Comparison of ENCODE assay signal across 18 mouse cellular contexts in the genomic region with DNA sequence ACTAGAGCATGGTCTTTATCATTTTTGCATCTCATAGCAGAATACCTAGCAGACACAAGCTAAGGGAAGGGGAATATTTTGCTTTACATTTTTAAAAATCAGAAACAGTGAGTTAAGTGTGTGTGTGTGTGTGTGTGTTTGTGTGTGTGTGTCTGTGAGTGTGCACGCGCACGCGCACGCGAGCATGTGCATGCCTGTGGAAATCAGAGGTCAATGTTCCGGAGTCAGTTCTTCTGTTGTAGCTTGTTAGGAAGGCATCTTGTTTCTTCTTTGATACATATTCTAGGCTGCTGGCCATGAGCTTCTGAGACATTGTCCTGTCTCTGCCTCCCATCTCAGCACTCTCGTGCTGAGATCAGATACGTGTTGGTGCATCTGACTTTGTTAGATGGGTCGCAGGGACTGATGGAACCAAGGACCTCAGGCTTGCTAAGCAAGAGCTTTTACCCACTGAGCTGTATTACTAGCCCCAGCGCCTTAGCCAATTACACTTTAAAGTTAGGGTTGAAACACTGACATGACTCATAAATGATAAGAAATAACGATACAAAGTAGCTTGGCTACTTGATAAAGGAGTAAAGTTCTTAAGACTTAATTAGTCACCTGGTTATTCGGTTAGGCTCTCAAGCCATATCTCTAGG. TPM values are rescaled to one million over a fixed set of nuclear protein-coding genes. Genes with fewer than 3 reads are reported as not detected.
DNase-seq lines count a peak whose midpoint lies in the region; ATAC-seq and TF ChIP-seq lines count a peak whose summit lies in the region.
"Had no signal": no experiment of that assay in that cellular context is flagged by ENCODE, and none has a peak within 500 bp of the region (broad histone marks: within the 10 kb centered on the region; RNA-seq: fewer than 3 reads in every experiment).

No protein-coding gene starts in this region.

- H3K4me1 ChIP-seq in testis, adult 2 months (ENCODE audit: control insufficient read depth, insufficient read depth, low read length) = peaks cover 6% of the 10 kb centered on the region
- H3K4me1 ChIP-seq in intestine, embryonic 15.5 days (replicated peaks) = no peaks in the 10 kb centered on the region
- H3K4me1 ChIP-seq in small intestine, adult 2 months (ENCODE audit: control insufficient read depth, insufficient read depth, insufficient read length, low read length) = peaks cover 7% of the 10 kb centered on the region
- H3K4me1 ChIP-seq: embryonic facial prominence, embryonic 15.5 days; forebrain, embryonic 15.5 days; hindbrain, embryonic 13.5 days had no signal

- no peak overlapping the region for H3K4me3 ChIP-seq in testis, adult 2 months (ENCODE audit: control insufficient read depth, low read depth, low read length)
- H3K4me3 ChIP-seq in intestine, embryonic 15.5 days (replicated peaks) = no peak overlapping the region
- peak overlapping the region; percentile 30; the same call in 1 of the 2 replicates for H3K4me3 ChIP-seq in small intestine, adult 2 months (ENCODE audit: low read depth, low read length)
- H3K4me3 ChIP-seq: embryonic facial prominence, embryonic 15.5 days; erythroblast, embryonic 14.5 days; forebrain, embryonic 15.5 days; heart, embryonic 10.5 days; hindbrain, embryonic 13.5 days had no signal

- H3K9me3 ChIP-seq in intestine, embryonic 15.5 days = no peaks in the 10 kb centered on the region
- H3K9me3 ChIP-seq: embryonic facial prominence, embryonic 15.5 days; forebrain, embryonic 15.5 days; heart, embryonic 10.5 days; hindbrain, embryonic 13.5 days had no signal

- no peak for DNase-seq in testis, postnatal 10 days (ENCODE audit: low spot score)
- no peak for DNase-seq in cerebellum, adult 9-10 months
- no peak for DNase-seq in adrenal gland, adult 8-10 months
- DNase-seq: adrenal gland, postnatal 10 days; cerebellum, adult 18-20 months; embryo, embryonic 11 days; gastrocnemius, postnatal 36 days; kidney, adult 11 months had no signal

- no peak for TF ChIP-seq CTCF in testis, adult 2 months (IDR thresholded peaks at IDR 0.05; ENCODE audit: control insufficient read depth, insufficient read depth, insufficient replicate concordance, low read depth, low read length)
- TF ChIP-seq CTCF in small intestine, adult 2 months (IDR thresholded peaks at IDR 0.05; ENCODE audit: extremely low read depth, insufficient read length, insufficient replicate concordance, low read depth, low read length) = no peak

- no peak overlapping the region for H3K4me2 ChIP-seq in intestine, embryonic 15.5 days (replicated peaks)
- H3K4me2 ChIP-seq: embryonic facial prominence, embryonic 15.5 days; forebrain, embryonic 15.5 days; hindbrain, embryonic 13.5 days had no signal

- ATAC-seq in intestine, embryonic 15.5 days = peak; percentile 70
- ATAC-seq: forebrain, embryonic 15.5 days had no signal

- H3K27me3 ChIP-seq in testis, adult 2 months (ENCODE audit: control insufficient read depth, insufficient read depth, low read length) = no peaks in the 10 kb centered on the region
- H3K27me3 ChIP-seq in intestine, embryonic 15.5 days (replicated peaks) = no peaks in the 10 kb centered on the region
- no peaks in the 10 kb centered on the region for H3K27me3 ChIP-seq in small intestine, adult 2 months (ENCODE audit: control insufficient read depth, insufficient read depth, low read length)
- H3K27me3 ChIP-seq: embryonic facial prominence, embryonic 15.5 days; forebrain, embryonic 15.5 days; hindbrain, embryonic 13.5 days had no signal

- H3K9ac ChIP-seq in intestine, embryonic 15.5 days = no peak overlapping the region
- H3K9ac ChIP-seq: embryonic facial prominence, embryonic 15.5 days; forebrain, embryonic 15.5 days; hindbrain, embryonic 13.5 days had no signal

- TF ChIP-seq POLR2A in testis, adult 2 months (IDR thresholded peaks at IDR 0.05; ENCODE audit: control insufficient read depth, low read depth, low read length) = no peak
- TF ChIP-seq POLR2A in small intestine, adult 2 months (IDR thresholded peaks at IDR 0.05; ENCODE audit: low read depth, low read length) = no peak

- WGBS in intestine, embryonic 15.5 days = 86% methylated on average over 13 of the region's 13 CpGs
- WGBS in small intestine, adult 2 months = 54% methylated on average over 13 of the region's 13 CpGs

- no peaks in the 10 kb centered on the region for H3K36me3 ChIP-seq in testis, adult 2 months (ENCODE audit: control insufficient read depth, insufficient read depth, low read length)
- H3K36me3 ChIP-seq in intestine, embryonic 15.5 days = no peaks in the 10 kb centered on the region
- no peaks in the 10 kb centered on the region for H3K36me3 ChIP-seq in small intestine, adult 2 months (ENCODE audit: control insufficient read depth, insufficient read depth, low read length)
- H3K36me3 ChIP-seq: embryonic facial prominence, embryonic 15.5 days; forebrain, embryonic 15.5 days; heart, embryonic 10.5 days; hindbrain, embryonic 13.5 days had no signal

- H3K27ac ChIP-seq in testis, adult 2 months (ENCODE audit: control insufficient read depth, insufficient read depth, low read depth, low read length) = peak overlapping the region; percentile 49
- H3K27ac ChIP-seq in intestine, embryonic 15.5 days = no peak overlapping the region
- H3K27ac ChIP-seq in small intestine, adult 2 months (ENCODE audit: insufficient read depth, low read depth, low read length) = peak overlapping the region; percentile 98
- H3K27ac ChIP-seq: embryonic facial prominence, embryonic 15.5 days; forebrain, embryonic 15.5 days; heart, embryonic 10.5 days; hindbrain, embryonic 13.5 days had no signal

RNA-seq across cellular contexts. Expression of a gene that starts 15.6 kb away (rescaled TPM):
- polyA plus RNA-seq in testis, adult 2 months (2012; rRNA removed) = 90.9 and 175 TPM in 2 replicates
- 1,375 and 1,410 TPM in 2 replicates for polyA plus RNA-seq in intestine, embryonic 15.5 days (2015; fragmentation: Nextera tagmentation; extraction: Ambion mirVana)
- polyA plus RNA-seq in small intestine, adult 2 months (2012; rRNA removed) = 432 and 487 TPM in 2 replicates
- 10 to 100 TPM; 26.3 to 60.4 (median 36.5) TPM for total RNA-seq in adrenal gland, adult 8-10 months (2022)
- total RNA-seq: common myeloid progenitor, adult 5-6 weeks; hematopoietic stem cell, adult 5-6 weeks had no signal
- polyA plus RNA-seq: erythroblast, embryonic 14.5 days had no signal

RNA-seq across cellular contexts. Expression of a gene that starts 19.5 kb away (rescaled TPM):
- 0.55 TPM in 1 of 2 replicates, not detected in the other for polyA plus RNA-seq in testis, adult 2 months (2012; rRNA removed)
- polyA plus RNA-seq in intestine, embryonic 15.5 days (2015; fragmentation: Nextera tagmentation; extraction: Ambion mirVana) = 3.9 and 4.9 TPM in 2 replicates
- polyA plus RNA-seq in small intestine, adult 2 months (2012; rRNA removed) = 1.1 and 2.3 TPM in 2 replicates
- total RNA-seq in adrenal gland, adult 8-10 months (2022) = 10 to 100 TPM in 1 of 4 experiments, 1 to 10 TPM in 3; 7.9 to 10.1 (median 8.3) TPM
- polyA plus RNA-seq: erythroblast, embryonic 14.5 days had no signal
